Mouse (Mus musculus): ENCODE measurements at regions not wholly inside any gene's neighbourhood (a gene's known extent, or its start where the extent isn't known, plus 50 kb on each side); places are given as distances from the start of the nearest gene placed in this dataset.
A peak's percentile ranks its signal among the peaks of the same experiment; 100 is the strongest.

GRCm38 (mm10) chr11:32976572-32976971 lies 152.2 kb upstream of the Smim23 start:
- Histone ChIP-seq H3K9ac (no peak overlapping the region), H3K27me3 (no peaks in the 10 kb centered on the region; the same call in 1 of the 2 replicates), H3K36me3 (no peaks in the 10 kb centered on the region), H3K4me2 (no peak overlapping the region), H3K4me3 (no peak overlapping the region), H3K4me1 (peaks cover 13% of the 10 kb centered on the region), H3K27ac (no peak overlapping the region), H3K9me3 (0 out of 2 replicates have a peak, but pooled peaks cover 6% of the 10 kb centered on the region)
- 56% methylated on average over 2 of the region's 2 CpGs for WGBS
- ATAC-seq (ENCODE audit: insufficient number of reproducible peaks, insufficient read depth, low FRiP score, low TSS enrichment, low read depth), result no peak

- Histone ChIP-seq H3K9me3 (no peaks in the 10 kb centered on the region), H3K4me1 (peaks cover 13% of the 10 kb centered on the region), H3K36me3 (no peaks in the 10 kb centered on the region), H3K27ac (no peak overlapping the region), H3K4me2 (no peak overlapping the region), H3K9ac (no peak overlapping the region), H3K4me3 (no peak overlapping the region), H3K27me3 (no peaks in the 10 kb centered on the region; the same call in 1 of the 2 replicates)
- 33% methylated on average over 4 of the region's 4 CpGs for WGBS
- no peak for ATAC-seq (ENCODE audit: insufficient number of reproducible peaks, insufficient read depth, low FRiP score, low TSS enrichment, low read depth)
These were observed 149.0 kb upstream of the Smim23 start for GRCm38 (mm10) chr11:32973453-32973852.

- Histone ChIP-seq H3K27me3 (0 out of 2 replicates have a peak, but pooled peaks cover 4% of the 10 kb centered on the region), H3K9ac (no peak overlapping the region), H3K9me3 (no peaks in the 10 kb centered on the region), H3K4me2 (no peak overlapping the region), H3K27ac (no peak overlapping the region), H3K4me3 (no peak overlapping the region), H3K36me3 (no peaks in the 10 kb centered on the region), H3K4me1 (peaks cover 10% of the 10 kb centered on the region; the same call in 1 of the 2 replicates)
- ATAC-seq (ENCODE audit: insufficient number of reproducible peaks, insufficient read depth, low FRiP score, low TSS enrichment, low read depth), result no peak
- 62% methylated on average over 2 of the region's 2 CpGs for WGBS
These were observed 141.0 kb upstream of the Smim23 start for GRCm38 (mm10) chr11:32965418-32965817.

- H3K36me3 ChIP-seq, result no peaks in the 10 kb centered on the region
- H3K4me3 ChIP-seq, result no peak overlapping the region
- H3K9me3 ChIP-seq, result no peaks in the 10 kb centered on the region
- H3K4me1 ChIP-seq, result peaks cover 10% of the 10 kb centered on the region; the same call in 1 of the 2 replicates
- peaks cover 8% of the 10 kb centered on the region; the same call in 1 of the 2 replicates for H3K27me3 ChIP-seq
- H3K9ac ChIP-seq, result no peak overlapping the region
- H3K4me2 ChIP-seq, result no peak overlapping the region
- no peak overlapping the region for H3K27ac ChIP-seq
- ATAC-seq (ENCODE audit: insufficient number of reproducible peaks, insufficient read depth, low FRiP score, low TSS enrichment, low read depth), result no peak
- WGBS, result 23% methylated on average over 6 of the region's 6 CpGs
These were observed 139.4 kb upstream of the Smim23 start for GRCm38 (mm10) chr11:32963625-32964293.

- peaks cover 10% of the 10 kb centered on the region; the same call in 1 of the 2 replicates for H3K4me1 ChIP-seq
- H3K36me3 ChIP-seq, result no peaks in the 10 kb centered on the region
- no peak overlapping the region for H3K9ac ChIP-seq
- H3K9me3 ChIP-seq, result no peaks in the 10 kb centered on the region
- H3K4me2 ChIP-seq, result no peak overlapping the region
- no peak overlapping the region for H3K27ac ChIP-seq
- WGBS, result 74% methylated on average over 3 of the region's 3 CpGs
- ATAC-seq (ENCODE audit: insufficient number of reproducible peaks, insufficient read depth, low FRiP score, low TSS enrichment, low read depth), result no peak
- no peak overlapping the region for H3K4me3 ChIP-seq
- H3K27me3 ChIP-seq, result peaks cover 22% of the 10 kb centered on the region
These were observed 137.2 kb upstream of the Smim23 start for GRCm38 (mm10) chr11:32961600-32961999.

- peaks cover 29% of the 10 kb centered on the region for H3K27me3 ChIP-seq
- no peak overlapping the region for H3K4me2 ChIP-seq
- H3K36me3 ChIP-seq, result no peaks in the 10 kb centered on the region
- 0 out of 2 replicates have a peak, but pooled peaks cover 4% of the 10 kb centered on the region for H3K4me1 ChIP-seq
- no peak for ATAC-seq (ENCODE audit: insufficient number of reproducible peaks, insufficient read depth, low FRiP score, low TSS enrichment, low read depth)
- no peaks in the 10 kb centered on the region for H3K9me3 ChIP-seq
- H3K9ac ChIP-seq, result no peak overlapping the region
- no peak overlapping the region for H3K4me3 ChIP-seq
- WGBS, result 90% methylated on average over 5 of the region's 5 CpGs
- H3K27ac ChIP-seq, result no peak overlapping the region
These were observed 134.6 kb upstream of the Smim23 start for GRCm38 (mm10) chr11:32958961-32959360.

- Histone ChIP-seq H3K9me3 (no peaks in the 10 kb centered on the region), H3K9ac (no peak overlapping the region), H3K4me1 (no peaks in the 10 kb centered on the region), H3K36me3 (no peaks in the 10 kb centered on the region), H3K4me2 (no peak overlapping the region), H3K27ac (no peak overlapping the region), H3K27me3 (peaks cover 37% of the 10 kb centered on the region), H3K4me3 (no peak overlapping the region)
- ATAC-seq (ENCODE audit: insufficient number of reproducible peaks, insufficient read depth, low FRiP score, low TSS enrichment, low read depth), result peak; percentile 22; the same call in 1 of the 2 replicates
- 30% methylated on average over 7 of the region's 7 CpGs for WGBS
These were observed 132.6 kb upstream of the Smim23 start for GRCm38 (mm10) chr11:32956993-32957392.

GRCm38 (mm10) chr11:32952271-32952670 lies 127.9 kb upstream of the Smim23 start:
- Histone ChIP-seq H3K9ac (no peak overlapping the region), H3K4me2 (no peak overlapping the region), H3K4me1 (peaks cover 10% of the 10 kb centered on the region), H3K9me3 (no peaks in the 10 kb centered on the region), H3K36me3 (no peaks in the 10 kb centered on the region), H3K27ac (no peak overlapping the region), H3K4me3 (no peak overlapping the region), H3K27me3 (peaks cover 30% of the 10 kb centered on the region)
- no peak for ATAC-seq (ENCODE audit: insufficient number of reproducible peaks, insufficient read depth, low FRiP score, low TSS enrichment, low read depth)

GRCm38 (mm10) chr11:32948132-32948531 lies 123.7 kb upstream of the Smim23 start:
- H3K4me3 ChIP-seq, result no peak overlapping the region
- ATAC-seq (ENCODE audit: insufficient number of reproducible peaks, insufficient read depth, low FRiP score, low TSS enrichment, low read depth), result no peak
- no peak overlapping the region for H3K9ac ChIP-seq
- no peaks in the 10 kb centered on the region for H3K9me3 ChIP-seq
- peaks cover 19% of the 10 kb centered on the region for H3K4me1 ChIP-seq
- no peak overlapping the region for H3K27ac ChIP-seq
- no peaks in the 10 kb centered on the region for H3K36me3 ChIP-seq
- 46% methylated on average over 4 of the region's 4 CpGs for WGBS
- peaks cover 15% of the 10 kb centered on the region for H3K27me3 ChIP-seq
- H3K4me2 ChIP-seq, result no peak overlapping the region

GRCm38 (mm10) chr11:32946481-32947001 lies 122.1 kb upstream of the Smim23 start:
- WGBS, result 66% methylated on average over 3 of the region's 3 CpGs
- H3K27me3 ChIP-seq, result peaks cover 7% of the 10 kb centered on the region
- ATAC-seq (ENCODE audit: insufficient number of reproducible peaks, insufficient read depth, low FRiP score, low TSS enrichment, low read depth), result no peak
- peaks cover 24% of the 10 kb centered on the region for H3K4me1 ChIP-seq
- no peaks in the 10 kb centered on the region for H3K36me3 ChIP-seq
- H3K9ac ChIP-seq, result no peak overlapping the region
- no peak overlapping the region for H3K4me2 ChIP-seq
- no peak overlapping the region for H3K27ac ChIP-seq
- H3K9me3 ChIP-seq, result no peaks in the 10 kb centered on the region
- H3K4me3 ChIP-seq, result no peak overlapping the region

GRCm38 (mm10) chr11:32945071-32945470 lies 120.7 kb upstream of the Smim23 start:
- H3K27me3 ChIP-seq, result peaks cover 7% of the 10 kb centered on the region
- 48% methylated on average over 2 of the region's 2 CpGs for WGBS
- no peak overlapping the region for H3K4me2 ChIP-seq
- peaks cover 28% of the 10 kb centered on the region for H3K4me1 ChIP-seq
- H3K36me3 ChIP-seq, result no peaks in the 10 kb centered on the region
- ATAC-seq (ENCODE audit: insufficient number of reproducible peaks, insufficient read depth, low FRiP score, low TSS enrichment, low read depth), result no peak
- H3K9me3 ChIP-seq, result no peaks in the 10 kb centered on the region
- H3K27ac ChIP-seq, result no peak overlapping the region
- no peak overlapping the region for H3K9ac ChIP-seq
- no peak overlapping the region for H3K4me3 ChIP-seq

GRCm38 (mm10) chr11:32941331-32942009 lies 117.1 kb upstream of the Smim23 start:
- Histone ChIP-seq H3K4me1 (peaks cover 15% of the 10 kb centered on the region), H3K4me2 (no peak overlapping the region), H3K27me3 (peaks cover 9% of the 10 kb centered on the region; the same call in 1 of the 2 replicates), H3K9ac (no peak overlapping the region), H3K4me3 (no peak overlapping the region), H3K36me3 (no peaks in the 10 kb centered on the region), H3K27ac (no peak overlapping the region), H3K9me3 (no peaks in the 10 kb centered on the region)
- no peak for ATAC-seq (ENCODE audit: insufficient number of reproducible peaks, insufficient read depth, low FRiP score, low TSS enrichment, low read depth)
- WGBS, result 66% methylated on average over 5 of the region's 5 CpGs
